Mouse (Mus musculus): ENCODE data around the gene Olfr17. TPM values are rescaled to one million over a fixed set of nuclear protein-coding genes. Genes with fewer than 3 reads are reported as not detected.
"Not testable (repeated sequence)": the region's sequence is repeated elsewhere in the genome, so short reads cannot be mapped to it uniquely, and the experiment has no call there.

Gene Olfr17
- not detected in 2 replicates for polyA plus RNA-seq (2012; rRNA removed)

DNA sequence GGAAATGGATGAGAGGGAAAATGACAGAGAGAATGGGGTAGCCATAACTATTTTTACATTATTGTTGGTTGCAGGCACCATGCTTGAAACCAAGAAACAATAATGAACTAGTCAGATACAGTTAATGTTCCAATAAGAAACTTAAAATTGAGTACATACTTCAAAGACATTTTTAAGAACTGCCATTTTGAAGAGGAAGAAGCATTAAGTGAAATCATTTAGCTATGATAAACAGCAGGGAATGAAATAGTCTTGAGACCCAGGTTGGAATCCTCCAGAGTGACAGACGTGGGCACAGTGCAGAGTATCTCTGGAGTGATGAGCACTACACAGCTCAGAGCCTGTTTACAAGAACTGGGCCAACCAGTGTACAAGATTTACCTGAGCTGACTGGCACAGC is at the start of gene Olfr17:
Gene Olfr17 (plus strand): TSS at position 301 of the 400 bp plus-strand sequence.
- DNase-seq (ENCODE audit: extremely low spot score in 1 of 2, low spot score in 1 of 2), result no peak

DNA sequence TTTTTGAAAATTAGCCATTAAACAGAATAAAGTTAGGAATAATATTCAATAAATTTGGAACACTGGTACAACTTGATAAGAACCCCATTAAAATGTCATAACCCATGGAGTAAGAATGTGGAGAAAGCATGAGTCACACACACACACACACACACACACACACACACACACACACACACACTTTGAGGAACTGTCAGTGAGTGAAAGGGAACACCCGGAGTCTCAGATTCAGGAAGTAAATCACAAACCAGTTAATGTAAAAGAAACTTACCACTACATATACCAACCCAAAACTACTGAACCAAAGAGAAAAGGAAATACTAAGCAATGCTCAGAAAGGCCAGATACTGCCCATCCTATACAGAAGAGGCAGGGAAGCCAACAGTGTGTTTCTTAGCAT is 48.6 kb upstream of the Olfr17 start:
- no peak for DNase-seq (ENCODE audit: extremely low spot score in 1 of 2, low spot score in 1 of 2)

DNA sequence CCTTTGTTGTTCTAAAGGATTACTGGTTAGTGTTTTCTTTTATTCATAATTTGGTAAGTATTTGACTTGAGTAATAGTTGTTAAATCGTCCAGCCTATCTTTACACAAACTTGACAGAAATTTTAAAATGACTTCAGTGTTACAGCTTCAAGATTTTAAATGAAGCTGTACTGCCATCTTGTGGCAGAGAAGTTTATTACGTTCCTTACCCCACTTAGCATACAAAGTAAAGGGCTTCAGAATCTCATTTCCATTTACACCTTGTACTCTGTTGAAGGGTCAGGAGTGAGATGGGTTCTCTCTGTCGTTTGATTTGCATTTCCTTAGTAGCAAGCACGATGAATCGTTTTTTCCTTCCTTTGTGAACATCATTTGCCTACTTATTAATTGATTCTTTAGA is 47.2 kb upstream of the Olfr17 start:
- DNase-seq (ENCODE audit: extremely low spot score in 1 of 2, low spot score in 1 of 2), result peak in 1 of 2 experiments; percentile 83

DNA sequence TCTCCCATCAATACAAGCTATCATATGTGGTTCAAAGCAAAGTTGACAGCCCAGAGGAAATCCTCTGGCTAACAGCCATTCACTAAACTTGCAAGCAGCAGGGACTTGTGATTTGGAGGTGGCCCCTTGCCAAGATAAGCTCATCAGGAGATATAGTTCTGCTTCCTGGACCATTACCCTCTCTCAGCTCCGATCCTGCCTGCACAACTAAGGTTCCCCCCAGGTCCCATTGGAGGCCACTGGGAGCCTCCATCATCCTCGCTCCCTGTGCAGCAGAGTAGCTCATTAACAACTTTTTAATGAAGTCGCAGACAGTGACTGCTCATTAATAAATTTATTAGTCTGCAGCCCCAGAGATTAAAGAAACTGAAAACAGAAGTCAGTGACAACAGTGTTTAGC is 45.4 kb upstream of the Olfr17 start:
- no peak for DNase-seq (ENCODE audit: extremely low spot score in 1 of 2, low spot score in 1 of 2)

GRCm38 (mm10) chr7:107070681-107071080 is 22.3 kb upstream of the Olfr17 start, which contains the start of gene Olfr714:
Gene Olfr714 (plus strand): TSS chr7:107070981.
- no peak for DNase-seq (ENCODE audit: extremely low spot score in 1 of 2, low spot score in 1 of 2)

- not testable (repeated sequence) for DNase-seq (ENCODE audit: extremely low spot score in 1 of 2, low spot score in 1 of 2)
Observed at GRCm38 (mm10) chr7:107110269-107110668, 17.2 kb downstream of the Olfr17 start, which contains the start of gene Olfr715b. Gene Olfr715b (minus strand): TSS chr7:107110369.

GRCm38 (mm10) chr7:107130983-107131382 is 38.0 kb downstream of the Olfr17 start, which contains the start of gene Olfr715:
Gene Olfr715 (minus strand): TSS chr7:107131083.
- not testable (repeated sequence) for DNase-seq (ENCODE audit: extremely low spot score in 1 of 2, low spot score in 1 of 2)

- DNase-seq (ENCODE audit: extremely low spot score in 1 of 2, low spot score in 1 of 2), result not testable (repeated sequence)
Observed at GRCm38 (mm10) chr7:107138027-107138426, 45.0 kb downstream of the Olfr17 start, which contains the start of gene Olfr716. Gene Olfr716 (plus strand): TSS chr7:107138327.

Other genes with a start within 250 kb of the Olfr17 start
- not detected in 2 replicates for gene Olfr703, start 249.9 kb upstream of the Olfr17 start, polyA plus RNA-seq (2012; rRNA removed)
- gene Olfr704, start 230.0 kb upstream of the Olfr17 start, polyA plus RNA-seq (2012; rRNA removed), result not detected in 2 replicates
- gene Olfr705, start 216.3 kb upstream of the Olfr17 start, polyA plus RNA-seq (2012; rRNA removed), result not detected in 2 replicates
- not detected in 2 replicates for gene Olfr706, start 205.1 kb upstream of the Olfr17 start, polyA plus RNA-seq (2012; rRNA removed)
- gene Olfr707, start 192.0 kb upstream of the Olfr17 start, polyA plus RNA-seq (2012; rRNA removed), result not detected in 2 replicates
- not detected in 2 replicates for gene Olfr1532-ps1, start 185.2 kb upstream of the Olfr17 start, polyA plus RNA-seq (2012; rRNA removed)
- not detected in 2 replicates for gene Olfr709-ps1, start 161.0 kb upstream of the Olfr17 start, polyA plus RNA-seq (2012; rRNA removed)
- gene Olfr710, start 144.9 kb upstream of the Olfr17 start, polyA plus RNA-seq (2012; rRNA removed), result not detected in 2 replicates
- gene Olfr6, start 129.3 kb upstream of the Olfr17 start, polyA plus RNA-seq (2012; rRNA removed), result not detected in 2 replicates
- gene Olfr711, start 117.8 kb upstream of the Olfr17 start, polyA plus RNA-seq (2012; rRNA removed), result not detected in 2 replicates
- not detected in 2 replicates for gene Olfr2, start 87.1 kb upstream of the Olfr17 start, polyA plus RNA-seq (2012; rRNA removed)
- not detected in 2 replicates for gene Olfr713, start 62.0 kb upstream of the Olfr17 start, polyA plus RNA-seq (2012; rRNA removed)
- gene Olfr714, start 22.2 kb upstream of the Olfr17 start, polyA plus RNA-seq (2012; rRNA removed), result 0.04 TPM in 1 of 2 replicates, not detected in the other
- not detected in 2 replicates for gene Olfr715b, start 17.1 kb downstream of the Olfr17 start, polyA plus RNA-seq (2012; rRNA removed)
- gene Olfr715, start 37.9 kb downstream of the Olfr17 start, polyA plus RNA-seq (2012; rRNA removed), result not detected in 2 replicates
- not detected in 2 replicates for gene Olfr716, start 45.1 kb downstream of the Olfr17 start, polyA plus RNA-seq (2012; rRNA removed)
- gene Nlrp14, start 73.8 kb downstream of the Olfr17 start, polyA plus RNA-seq (2012; rRNA removed), result not detected in 2 replicates
- gene Rbmxl2, start 116.2 kb downstream of the Olfr17 start, polyA plus RNA-seq (2012; rRNA removed), result not detected in 2 replicates